Mouse (Mus musculus): ENCODE measurements around the gene Arhgap22.

Gene Arhgap22

DNA sequence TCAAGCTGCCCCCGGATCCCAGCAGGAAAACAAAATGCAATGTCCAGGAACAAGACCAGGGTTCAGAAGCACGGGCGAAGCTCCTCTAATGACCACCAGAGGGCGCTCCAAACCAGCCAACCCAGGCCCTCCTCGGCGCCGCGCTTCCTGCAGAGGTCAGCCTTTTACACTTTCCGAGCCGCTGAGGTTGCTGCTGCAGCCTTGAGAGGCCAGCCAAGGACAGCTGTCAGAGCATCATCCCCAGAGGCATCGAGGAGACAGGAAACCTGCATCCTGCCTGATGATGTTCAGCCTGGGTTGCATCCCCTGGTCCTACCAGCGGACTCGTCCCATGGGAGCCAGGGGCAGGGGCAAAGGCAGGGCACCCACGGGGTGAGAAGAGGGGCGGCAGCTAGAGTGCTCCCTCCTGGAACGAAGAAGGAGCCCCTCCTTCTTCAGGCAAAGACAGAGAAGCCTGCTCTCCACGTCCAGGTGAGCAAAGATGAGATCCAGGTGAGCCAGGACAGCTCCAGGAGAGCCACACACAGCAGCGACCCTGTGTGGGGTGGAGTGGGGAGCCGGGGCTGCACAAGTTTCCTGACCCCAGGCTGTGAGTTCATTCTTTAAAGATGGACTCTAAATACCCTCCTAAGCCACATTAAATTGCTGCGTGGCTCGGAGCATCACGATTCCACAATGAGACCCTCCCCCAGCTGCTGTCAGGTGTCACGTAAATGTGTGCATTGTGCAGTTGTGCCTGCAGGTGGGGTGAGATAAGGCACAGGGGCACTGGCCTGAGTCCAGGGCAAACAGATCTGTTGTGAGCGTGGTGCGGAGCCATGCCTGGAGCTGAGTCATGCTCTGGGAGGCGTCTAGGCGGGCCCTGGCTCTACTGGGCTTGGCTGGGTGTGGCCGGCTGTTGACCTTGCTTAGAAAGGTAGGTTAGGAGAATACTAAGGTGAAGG lies at the start of gene Arhgap22:
Arhgap22 (plus strand) TSS at position 204 of the 944 bp plus-strand sequence.
- peak; percentile 78 for DNase-seq

DNA sequence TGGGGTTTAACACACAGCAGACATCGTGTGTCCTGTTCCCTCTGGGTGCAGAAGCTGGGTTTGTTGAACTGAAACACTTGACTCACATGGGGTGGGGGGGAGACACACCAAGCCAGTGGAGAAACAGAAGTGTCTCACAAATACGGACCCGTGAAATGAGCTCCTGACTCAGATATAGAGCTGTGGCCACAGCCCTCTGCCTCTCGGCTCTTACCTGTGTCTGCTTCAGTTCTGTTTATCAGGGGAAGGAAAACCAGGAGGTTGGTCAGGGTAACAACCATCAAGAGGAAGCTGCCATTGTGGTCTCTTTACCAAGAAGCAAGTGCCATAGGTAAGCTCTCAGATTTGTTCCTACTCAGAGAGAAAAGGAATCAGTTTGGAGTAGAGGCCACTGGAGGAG lies 45.1 kb upstream of the Arhgap22 start:
- DNase-seq, result no peak

DNA sequence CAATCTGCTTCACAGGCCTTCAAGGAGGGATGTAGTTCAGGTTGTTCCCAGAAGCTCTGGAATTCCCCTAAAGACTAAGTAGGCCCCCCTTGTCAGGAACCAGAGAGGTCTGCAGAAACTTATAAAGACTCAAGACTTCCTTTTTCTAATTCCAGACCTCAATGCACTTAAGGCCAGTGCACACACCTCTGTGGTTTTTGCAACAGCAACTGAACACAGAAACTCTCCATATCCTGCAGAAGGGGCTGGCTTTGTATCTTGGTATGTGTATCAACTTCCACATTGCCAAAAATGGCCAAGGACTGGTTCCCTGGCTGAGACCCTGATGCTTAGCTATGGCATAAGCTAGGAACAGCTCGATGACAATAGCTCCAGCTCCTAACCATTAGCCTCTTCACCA lies 41.9 kb upstream of the Arhgap22 start:
- no peak for DNase-seq

GRCm38 (mm10) chr14:33175059-33175821 lies 38.6 kb upstream of the Arhgap22 start:
- DNase-seq, result no peak

DNA sequence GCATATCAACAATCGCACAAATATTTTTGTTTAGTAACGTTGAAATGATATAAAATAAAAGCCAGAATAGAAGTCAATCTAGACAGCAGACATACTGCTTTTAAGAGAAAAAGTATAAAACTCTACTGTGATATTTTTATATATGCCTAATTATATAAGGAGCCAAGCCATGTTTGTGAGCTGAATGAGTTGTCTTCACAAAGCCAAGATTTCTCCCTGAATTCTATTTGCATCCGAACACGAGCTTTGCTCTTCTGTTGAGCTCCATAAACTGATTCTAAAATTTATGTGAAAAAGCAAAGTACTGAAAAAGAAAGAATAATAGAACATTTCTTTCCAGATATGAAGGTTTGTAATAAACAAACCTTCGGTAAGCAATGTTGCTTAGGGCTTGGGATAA lies 33.7 kb upstream of the Arhgap22 start:
- DNase-seq, result no peak

- DNase-seq, result peak; percentile 55
Observed at GRCm38 (mm10) chr14:33185068-33185800, 28.6 kb upstream of the Arhgap22 start, which contains the start of gene Wdfy4. Gene Wdfy4 (minus strand): TSS chr14:33185508.

DNA sequence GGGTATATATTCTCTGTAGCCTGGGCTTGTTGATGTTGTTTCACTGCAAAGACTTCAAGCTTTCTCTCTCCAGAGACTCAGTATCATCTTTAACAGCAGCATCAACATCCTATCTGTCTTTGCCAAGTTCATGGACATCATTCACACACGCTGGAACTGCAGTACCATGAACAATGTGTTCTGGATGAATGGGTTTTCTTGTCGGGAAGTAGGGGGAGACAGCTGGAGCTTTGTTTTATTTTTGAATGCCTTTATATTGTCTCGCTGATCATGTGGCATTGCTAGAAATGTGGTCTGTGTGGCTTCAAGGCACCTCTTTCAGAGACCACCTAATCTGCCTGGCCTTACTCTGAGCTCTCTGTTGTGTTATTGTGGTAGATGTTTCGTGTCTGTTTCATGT lies 26.6 kb upstream of the Arhgap22 start:
- DNase-seq, result peak; percentile 26

GRCm38 (mm10) chr14:33189230-33189629 lies 24.6 kb upstream of the Arhgap22 start:
- DNase-seq, result no peak

DNA sequence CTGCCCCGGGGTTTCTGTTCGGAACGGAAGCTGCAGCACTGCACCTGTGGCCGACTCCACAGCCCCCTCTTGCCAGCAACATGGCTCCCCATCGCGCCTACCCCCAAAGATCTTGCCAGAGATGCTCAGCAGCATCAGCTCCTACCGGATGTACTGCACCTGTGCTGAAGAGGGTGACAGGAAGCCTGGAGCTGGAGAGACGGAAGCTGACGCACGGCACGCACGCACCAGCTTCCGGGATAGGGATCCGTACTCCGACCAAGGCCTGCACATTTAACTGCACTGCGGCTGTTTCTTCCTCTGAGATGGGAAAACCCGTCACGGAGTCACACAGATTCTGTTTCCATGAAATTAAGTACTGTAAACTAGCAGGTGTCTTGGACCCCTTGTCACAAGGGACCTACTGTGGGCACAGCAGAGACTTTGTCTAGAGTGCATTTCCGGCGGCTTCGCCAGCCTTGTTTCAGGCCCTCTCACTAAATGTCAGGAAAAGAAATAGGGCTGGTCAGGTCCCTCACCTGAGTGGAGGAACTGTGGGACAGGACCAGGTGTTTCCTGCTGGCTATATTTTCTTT lies 23.9 kb upstream of the Arhgap22 start:
- no peak for DNase-seq

DNA sequence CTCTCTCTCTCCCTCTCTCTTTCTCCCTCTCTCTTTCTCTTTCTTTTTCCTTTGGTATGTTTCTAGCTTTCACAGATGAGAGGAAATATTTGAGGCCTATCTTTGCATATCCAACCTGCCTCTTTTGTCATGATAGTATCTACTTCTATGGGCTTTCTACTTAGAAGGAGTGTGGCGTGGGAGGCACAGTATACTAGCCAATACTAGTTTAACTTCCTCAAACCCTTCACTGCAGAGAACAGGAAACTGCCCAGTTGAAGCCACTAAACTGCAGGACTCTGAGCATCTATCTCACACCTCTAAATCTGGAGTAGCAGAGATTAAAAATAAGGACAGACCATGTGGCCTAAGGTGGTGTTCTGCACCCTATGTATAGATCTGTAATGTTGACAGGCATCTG lies 23.2 kb upstream of the Arhgap22 start:
- DNase-seq, result no peak

GRCm38 (mm10) chr14:33193762-33194161 lies 20.1 kb upstream of the Arhgap22 start:
- no peak for DNase-seq

GRCm38 (mm10) chr14:33194241-33194640 lies 19.6 kb upstream of the Arhgap22 start:
- no peak for DNase-seq

DNA sequence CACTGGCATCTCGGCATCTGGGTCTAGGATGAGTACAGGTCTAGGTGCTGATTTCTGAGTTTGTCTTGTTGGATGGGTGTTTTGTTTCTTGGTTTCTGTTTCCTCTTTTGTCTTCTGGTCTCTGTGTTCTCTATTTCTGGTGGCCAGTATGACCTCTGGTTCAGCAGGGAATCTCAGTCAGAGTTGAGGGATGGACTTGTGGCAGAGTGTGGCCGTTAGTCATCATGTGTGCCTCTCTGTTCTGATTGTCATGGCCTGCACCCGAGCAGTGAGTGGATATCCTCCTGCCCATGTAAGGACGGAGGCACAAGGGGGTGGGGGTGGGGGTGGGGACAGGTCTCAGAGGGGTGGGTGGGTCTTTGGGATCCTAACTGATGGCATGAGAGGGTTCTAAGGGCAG lies 11.7 kb upstream of the Arhgap22 start:
- no peak for DNase-seq

DNA sequence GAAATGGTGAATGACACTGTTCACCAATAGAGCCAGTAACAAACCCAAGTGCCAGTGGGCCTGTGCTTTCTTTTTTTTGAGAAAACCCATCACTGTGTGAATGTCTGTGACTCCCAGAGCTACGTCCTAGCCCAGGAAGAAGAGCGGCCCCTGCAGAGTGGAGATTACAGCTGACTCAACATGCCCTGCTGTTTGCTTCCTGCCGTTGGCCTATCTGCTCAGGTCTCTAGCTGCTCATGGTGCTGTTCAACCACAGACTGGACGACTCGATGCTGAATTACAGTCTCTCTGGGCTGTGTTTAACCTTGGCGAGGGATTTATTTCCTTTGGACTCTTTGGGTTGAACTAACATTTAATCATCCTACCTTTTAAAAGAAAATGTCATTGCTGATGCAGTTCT lies 10.9 kb upstream of the Arhgap22 start:
- no peak for DNase-seq

GRCm38 (mm10) chr14:33203777-33204176 lies 10.0 kb upstream of the Arhgap22 start:
- no peak for DNase-seq

- DNase-seq, result no peak
Observed at GRCm38 (mm10) chr14:33205280-33205965, 8.4 kb upstream of the Arhgap22 start.

DNA sequence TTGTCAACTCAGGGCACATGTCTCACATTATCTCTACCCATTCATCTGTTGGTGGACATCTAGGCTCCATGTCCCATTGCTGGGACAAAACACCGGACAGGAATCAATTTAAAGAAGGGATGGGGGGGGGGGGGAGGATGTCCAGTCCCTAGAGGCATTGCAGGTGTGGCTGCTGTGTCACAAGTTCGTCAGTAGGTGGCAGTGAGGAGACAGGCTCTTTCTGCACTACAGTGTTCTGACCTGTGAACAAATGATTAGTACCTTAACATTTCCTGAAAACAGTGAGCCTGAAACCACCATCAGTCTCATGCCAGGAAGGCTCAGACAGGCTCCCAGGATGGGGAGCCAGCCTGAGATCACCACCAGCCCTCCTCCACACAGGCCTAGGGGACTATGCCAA lies 6.8 kb upstream of the Arhgap22 start:
- no peak for DNase-seq

DNA sequence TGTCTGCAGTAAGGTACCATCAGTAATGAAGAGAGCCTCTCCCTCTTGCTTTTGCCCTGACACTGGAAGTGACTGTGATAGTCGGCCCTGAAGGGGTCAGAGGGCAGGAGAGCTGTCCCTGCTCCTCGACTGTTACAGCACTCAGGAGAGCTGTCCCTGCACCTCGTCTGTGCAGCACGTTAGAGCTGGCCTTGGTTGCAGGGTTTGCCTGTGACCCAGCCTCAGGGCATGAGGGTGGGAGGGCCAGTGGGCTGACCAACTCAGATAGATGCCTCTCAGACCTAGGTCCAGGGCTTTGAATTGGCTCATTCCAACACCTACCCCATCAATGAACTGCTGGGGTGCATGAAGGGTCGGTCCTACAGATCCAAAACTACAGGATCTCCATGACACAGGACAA lies 5.5 kb upstream of the Arhgap22 start:
- no peak for DNase-seq

- no peak for DNase-seq
Observed at GRCm38 (mm10) chr14:33210806-33211205, 3.0 kb upstream of the Arhgap22 start.

DNA sequence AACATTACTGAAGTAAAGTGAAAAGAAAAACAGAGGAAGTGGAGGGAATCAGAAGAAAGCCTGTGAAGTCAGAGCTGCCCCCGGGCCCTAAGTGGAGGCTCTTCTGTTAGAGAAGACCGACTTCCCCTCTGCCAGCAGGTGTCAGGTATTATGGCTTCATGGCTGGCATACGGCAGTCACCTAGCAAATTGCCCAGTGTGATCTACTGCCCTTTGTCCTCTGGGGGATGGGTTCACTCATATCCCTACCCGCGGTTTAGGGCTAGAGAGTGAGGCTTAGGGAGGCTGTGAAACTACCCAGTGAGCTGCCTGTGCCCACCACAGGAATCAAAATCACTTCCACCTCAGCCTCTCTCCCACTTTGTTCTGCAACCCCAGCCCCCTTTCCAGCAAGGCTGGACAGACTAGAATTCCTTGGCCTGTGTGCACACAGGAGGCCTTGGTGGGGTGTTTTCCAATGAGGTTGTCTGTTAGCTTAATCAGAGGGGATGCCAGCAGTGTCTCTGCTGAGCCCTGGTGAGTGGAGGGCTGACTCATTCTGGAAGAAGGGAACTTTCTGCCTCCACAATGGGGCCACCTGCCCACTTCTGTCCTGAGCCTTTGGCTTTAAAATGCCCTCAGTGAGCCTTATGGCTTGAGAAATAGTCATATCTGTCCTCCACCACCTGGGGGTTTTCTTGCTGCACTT lies 1.4 kb upstream of the Arhgap22 start:
- no peak for DNase-seq

DNA sequence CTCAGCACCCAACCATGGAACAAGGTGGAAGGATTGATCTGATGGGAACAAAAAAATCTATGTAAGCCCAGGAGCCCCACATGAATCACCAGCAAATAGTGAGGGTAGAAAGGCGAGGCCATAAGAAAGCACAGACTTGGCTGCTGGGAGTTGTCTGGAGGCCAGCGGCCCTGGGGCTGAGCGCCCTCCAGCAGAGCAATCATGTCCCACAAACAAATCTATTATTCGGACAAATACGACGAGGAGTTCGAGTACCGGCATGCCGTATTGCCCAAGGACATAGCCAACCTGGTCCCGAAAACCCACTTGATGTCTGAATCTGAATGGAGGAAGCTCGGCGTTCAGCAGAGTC lies 892 bp upstream of the Arhgap22 start:
- no peak for DNase-seq

GRCm38 (mm10) chr14:33214767-33215128 lies 922 bp downstream of the Arhgap22 start:
- DNase-seq, result no peak

All from layer of hippocampus, adult 9-11 months (tissue).